Mouse (Mus musculus) splenic B cell, adult 2 months (primary cell): ENCODE measurements around the gene Rbm19.
"Not testable (repeated sequence)": the region's sequence is repeated elsewhere in the genome, so short reads cannot be mapped to it uniquely, and the experiment has no call there.

Experiments used
- DNase-seq: peaks from one replicate; pipeline ENCODE4 v3.0.0-alpha.2; 2011; ENCODE audit warnings: low read depth, low spot score
- H3K27me3 ChIP-seq: 2 replicates; pipeline ENCODE4 v1.6.1; 2012; ENCODE audit warnings: mild to moderate bottlenecking, low read length, moderate library complexity, mixed read lengths; ENCODE audit not compliant: control insufficient read depth, poor library complexity, insufficient read depth, severe bottlenecking
- H3K36me3 ChIP-seq: 2 replicates; pipeline ENCODE4 v1.6.1; 2012; ENCODE audit warnings: mild to moderate bottlenecking, low read length, moderate library complexity, mixed read lengths; ENCODE audit not compliant: control insufficient read depth, poor library complexity, insufficient read depth, severe bottlenecking

Gene Rbm19

DNA sequence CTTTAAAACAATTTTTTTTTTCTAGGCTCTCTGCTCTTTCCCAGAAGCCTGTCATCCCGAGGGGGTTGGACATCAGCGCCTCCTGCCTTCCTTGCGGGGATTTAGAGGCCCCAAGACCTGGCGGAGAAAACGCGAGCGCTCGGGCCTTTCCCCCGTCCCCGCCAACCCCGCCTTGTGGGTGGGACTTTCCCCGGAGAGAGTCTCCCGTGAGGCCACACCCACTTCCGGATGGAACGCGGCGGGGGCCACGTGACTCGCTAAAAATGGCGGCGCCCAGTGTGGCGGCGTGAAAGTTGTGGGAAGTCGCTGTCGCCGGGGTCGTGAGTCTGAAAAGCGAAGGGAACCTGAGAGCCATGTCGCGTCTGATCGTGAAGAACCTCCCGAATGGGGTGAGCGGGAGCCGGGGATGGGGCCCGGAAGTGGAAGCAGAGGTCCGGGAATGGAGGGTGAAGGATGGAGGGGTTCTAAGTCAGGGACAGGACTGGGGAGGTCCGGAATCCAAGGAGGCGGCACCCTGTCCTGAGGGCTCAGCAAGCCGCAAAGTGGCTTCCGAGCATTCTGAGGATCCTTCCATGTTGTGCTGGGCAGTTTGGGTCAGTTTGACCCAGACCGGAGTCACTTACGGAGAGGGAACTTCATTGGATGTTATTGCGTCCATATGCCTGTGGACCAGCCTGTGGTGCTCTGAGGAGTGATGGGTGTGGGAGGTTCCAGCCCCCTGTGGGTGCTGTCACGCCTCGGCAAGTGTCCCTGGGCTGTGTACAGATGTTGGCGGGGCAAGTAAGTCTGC lies at the start of gene Rbm19:
Rbm19 (plus strand) TSS at position 205 of the 790 bp plus-strand sequence.
- peaks cover 4% of the 10 kb centered on the region for H3K36me3 ChIP-seq
- no peaks in the 10 kb centered on the region for H3K27me3 ChIP-seq
- DNase-seq: peak; percentile 93

DNA sequence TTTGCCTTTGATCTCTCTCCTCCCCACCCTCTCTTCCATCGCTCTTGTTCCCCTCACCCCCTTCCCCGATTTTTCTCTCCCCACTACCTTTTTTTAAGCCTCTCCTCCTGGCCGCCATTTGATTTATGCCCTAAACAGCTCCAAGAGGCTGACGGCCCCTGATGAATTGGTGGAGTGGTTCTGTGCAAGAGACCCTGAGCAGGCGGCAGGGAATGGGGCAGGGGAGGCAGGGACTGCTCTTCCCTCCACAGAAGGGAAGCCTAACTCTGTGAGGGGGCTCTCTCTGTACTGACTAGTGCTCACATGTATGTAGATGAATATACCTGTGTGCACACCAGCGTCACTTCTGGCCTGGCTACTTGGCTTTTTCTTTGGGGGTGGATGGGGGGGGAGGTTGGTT lies 49.0 kb upstream of the Rbm19 start:
- no peak for DNase-seq
- no peaks in the 10 kb centered on the region for H3K27me3 ChIP-seq
- H3K36me3 ChIP-seq: no peaks in the 10 kb centered on the region

DNA sequence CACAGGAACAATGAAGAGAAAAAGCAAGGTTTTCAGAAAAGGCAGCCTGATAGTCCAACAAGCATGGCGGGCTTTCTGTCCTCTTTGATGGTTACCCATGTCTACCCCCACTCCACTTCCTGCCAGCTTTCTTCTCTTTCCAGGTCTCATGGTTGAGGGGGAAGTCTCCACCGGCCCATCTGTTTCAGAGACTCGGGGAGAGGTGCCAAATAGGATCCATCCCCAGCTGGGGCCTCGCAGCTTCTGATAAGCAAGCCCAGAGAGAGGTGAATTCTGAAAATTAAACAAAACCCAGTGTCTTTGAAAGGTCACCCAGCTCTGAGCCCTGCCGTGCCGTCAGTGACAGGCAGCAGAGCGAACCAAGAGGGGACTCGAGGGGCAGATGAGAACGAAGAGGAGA lies 42.2 kb upstream of the Rbm19 start:
- Histone ChIP-seq H3K36me3 (no peaks in the 10 kb centered on the region), H3K27me3 (no peaks in the 10 kb centered on the region; the same call in 1 of the 2 replicates)
- DNase-seq: no peak

DNA sequence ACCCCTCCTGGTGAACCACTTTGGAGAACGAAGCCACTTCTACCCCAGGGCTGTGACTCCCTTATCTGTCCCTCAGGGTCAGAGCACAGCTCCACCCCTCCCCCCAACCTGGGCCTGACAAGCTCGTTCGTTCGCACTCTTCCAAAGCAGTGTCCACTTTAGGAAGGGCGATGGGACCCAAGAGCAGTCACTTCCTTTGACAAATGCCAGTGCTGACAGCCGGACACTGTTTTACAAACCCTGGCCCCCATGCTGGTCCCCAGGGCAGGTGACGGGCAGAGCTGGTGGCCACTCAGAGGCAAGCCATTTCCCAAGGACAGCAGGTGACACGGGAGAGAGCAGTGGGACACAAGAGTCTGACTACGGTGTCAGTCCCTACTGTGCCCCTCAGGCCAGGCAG lies 36.2 kb upstream of the Rbm19 start:
- no peak for DNase-seq
- Histone ChIP-seq H3K27me3 (no peaks in the 10 kb centered on the region), H3K36me3 (no peaks in the 10 kb centered on the region)

DNA sequence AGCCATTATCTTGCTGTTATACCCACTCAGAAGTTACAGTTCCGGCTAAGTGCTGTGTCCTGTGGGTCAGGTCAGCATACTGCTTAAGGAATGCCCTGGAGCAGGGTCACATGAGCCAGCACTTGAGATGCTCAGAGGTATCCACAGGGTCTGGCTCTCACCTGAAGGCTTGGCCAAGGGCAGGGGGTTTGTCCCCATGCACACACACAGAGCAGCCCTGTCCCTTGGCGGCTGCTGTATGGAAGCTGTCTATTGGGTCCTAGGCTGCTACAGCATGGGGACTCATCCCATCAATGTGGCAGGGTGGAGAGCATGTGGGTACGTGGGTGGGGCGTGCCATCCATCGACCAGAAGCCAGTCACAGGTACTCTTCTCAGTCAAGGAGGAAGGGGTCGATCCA lies 35.8 kb upstream of the Rbm19 start:
- no peak for DNase-seq
- H3K36me3 ChIP-seq: no peaks in the 10 kb centered on the region
- no peaks in the 10 kb centered on the region for H3K27me3 ChIP-seq

DNA sequence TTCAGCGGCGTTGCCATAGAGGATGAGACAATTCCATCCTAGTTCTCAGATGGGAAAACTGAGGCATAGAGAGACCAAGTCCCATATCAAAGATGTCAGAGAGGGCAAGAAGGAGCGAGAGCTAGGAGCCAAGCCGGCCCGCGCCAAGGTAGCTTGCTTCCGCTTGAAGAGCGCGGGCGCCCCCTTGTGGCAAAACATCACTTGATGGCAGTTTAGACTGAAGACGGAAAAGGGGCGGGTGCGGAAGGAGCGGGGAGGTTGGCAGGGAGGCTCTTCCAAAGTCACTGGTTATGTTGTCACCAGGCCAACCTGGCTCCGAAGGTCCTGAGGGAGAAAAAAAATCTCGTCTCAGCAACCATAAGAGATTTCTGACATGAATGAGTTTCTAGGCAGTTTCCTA lies 27.7 kb upstream of the Rbm19 start:
- H3K27me3 ChIP-seq: no peaks in the 10 kb centered on the region; the same call in 1 of the 2 replicates
- peak; percentile 91 for DNase-seq
- H3K36me3 ChIP-seq: no peaks in the 10 kb centered on the region

DNA sequence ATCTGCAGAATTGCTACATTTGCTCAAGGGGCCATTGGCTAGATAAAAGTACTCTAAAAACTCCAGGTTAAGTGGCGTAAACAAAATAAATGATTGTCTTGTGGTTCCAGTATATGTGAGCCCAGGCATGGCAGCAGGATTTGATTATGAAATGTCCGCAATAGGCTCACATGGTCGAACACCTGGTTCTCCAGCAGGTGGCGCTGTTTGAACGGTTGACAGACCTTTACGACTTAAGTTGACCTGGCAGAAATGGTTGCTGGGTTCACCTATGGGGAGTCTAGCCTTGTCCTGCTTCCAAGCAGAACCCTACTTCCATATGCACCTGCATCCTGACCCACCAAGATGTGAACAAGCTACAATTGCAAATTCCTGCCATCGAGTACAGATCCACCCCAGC lies 21.7 kb upstream of the Rbm19 start:
- no peaks in the 10 kb centered on the region; the same call in 1 of the 2 replicates for H3K27me3 ChIP-seq
- H3K36me3 ChIP-seq: no peaks in the 10 kb centered on the region
- DNase-seq: peak; percentile 77

DNA sequence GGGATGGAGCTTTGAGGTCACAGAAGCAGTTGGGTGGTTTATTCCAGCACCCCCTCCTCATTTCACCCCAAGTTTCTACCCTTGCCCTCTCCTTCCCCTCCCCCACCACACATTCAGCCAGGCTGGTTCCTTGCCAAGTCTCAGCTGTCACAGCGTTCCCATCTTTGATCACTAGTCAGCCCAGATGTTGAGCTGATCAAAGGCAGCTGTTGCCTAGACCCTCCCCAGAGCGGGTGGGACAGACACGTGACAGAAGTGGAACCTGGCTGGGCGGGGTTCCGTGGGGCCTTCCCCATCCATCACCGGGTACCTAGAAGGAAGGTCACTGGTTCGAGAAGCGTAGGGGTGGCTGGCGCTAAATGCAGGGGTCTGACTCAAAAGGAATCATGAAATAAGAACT lies 19.2 kb upstream of the Rbm19 start:
- DNase-seq: no peak
- no peaks in the 10 kb centered on the region for H3K27me3 ChIP-seq
- H3K36me3 ChIP-seq: no peaks in the 10 kb centered on the region

DNA sequence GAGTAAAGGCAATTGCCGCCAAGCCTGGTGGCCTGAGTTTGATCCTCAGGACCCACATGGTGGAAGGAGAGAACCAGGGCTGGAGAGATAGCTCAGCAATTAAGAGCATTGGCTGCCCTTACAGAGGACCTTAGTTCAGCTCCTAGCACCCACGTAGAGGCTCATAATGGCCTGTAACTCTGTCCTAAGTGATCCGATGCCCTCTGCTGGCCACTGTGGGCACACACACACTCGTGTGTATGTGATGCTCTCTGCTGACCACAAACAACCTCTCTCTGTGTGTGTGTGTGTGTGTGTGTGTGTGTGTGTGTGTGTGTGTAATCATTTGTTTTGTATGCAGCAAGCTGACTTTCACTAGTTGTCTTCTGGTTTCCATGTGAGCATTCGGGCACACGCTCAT lies 15.5 kb upstream of the Rbm19 start:
- H3K27me3 ChIP-seq: no peaks in the 10 kb centered on the region
- no peak for DNase-seq
- H3K36me3 ChIP-seq: no peaks in the 10 kb centered on the region

DNA sequence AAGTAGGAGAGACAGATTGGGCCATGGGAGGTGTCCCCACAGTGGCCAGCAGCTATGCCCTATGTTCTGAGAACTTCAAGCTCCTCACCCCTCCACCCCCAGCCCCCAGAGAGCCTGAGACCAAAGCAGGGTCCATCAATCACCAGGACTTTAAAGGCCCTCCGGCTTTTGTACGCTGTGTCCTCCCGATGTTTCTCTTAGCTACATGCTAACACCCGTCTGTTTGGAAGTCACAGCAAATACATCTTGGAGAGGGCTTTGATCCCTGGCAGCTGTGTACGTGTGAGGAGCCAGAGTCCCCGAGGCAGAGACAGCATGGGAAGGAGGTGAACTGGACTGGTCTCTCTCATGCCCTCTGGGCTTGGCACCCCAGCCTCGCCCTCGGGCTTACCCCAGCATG lies 14.2 kb upstream of the Rbm19 start:
- Histone ChIP-seq H3K36me3 (no peaks in the 10 kb centered on the region), H3K27me3 (no peaks in the 10 kb centered on the region)
- DNase-seq: no peak

DNA sequence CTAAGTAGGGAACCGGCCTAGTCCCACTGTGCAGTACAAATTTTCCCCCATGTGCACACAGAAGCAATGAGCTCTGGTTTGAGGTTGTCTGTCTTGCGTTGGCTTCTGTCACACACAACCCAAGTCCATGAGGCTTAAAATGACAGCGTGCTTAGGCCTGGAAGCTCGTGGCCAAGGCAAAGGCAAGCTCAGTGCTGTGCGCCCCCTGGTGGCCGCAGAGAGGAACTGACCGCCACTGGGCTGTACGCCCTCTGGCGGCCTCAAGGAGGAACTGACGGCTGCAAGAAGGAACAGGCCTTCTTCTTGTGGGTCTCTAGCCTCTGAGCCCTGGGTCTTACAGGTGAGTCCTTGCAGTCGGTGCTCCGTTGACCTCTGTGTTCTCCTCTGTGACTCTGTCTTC lies 13.5 kb upstream of the Rbm19 start:
- peak; percentile 84 for DNase-seq
- no peaks in the 10 kb centered on the region for H3K36me3 ChIP-seq
- H3K27me3 ChIP-seq: no peaks in the 10 kb centered on the region

DNA sequence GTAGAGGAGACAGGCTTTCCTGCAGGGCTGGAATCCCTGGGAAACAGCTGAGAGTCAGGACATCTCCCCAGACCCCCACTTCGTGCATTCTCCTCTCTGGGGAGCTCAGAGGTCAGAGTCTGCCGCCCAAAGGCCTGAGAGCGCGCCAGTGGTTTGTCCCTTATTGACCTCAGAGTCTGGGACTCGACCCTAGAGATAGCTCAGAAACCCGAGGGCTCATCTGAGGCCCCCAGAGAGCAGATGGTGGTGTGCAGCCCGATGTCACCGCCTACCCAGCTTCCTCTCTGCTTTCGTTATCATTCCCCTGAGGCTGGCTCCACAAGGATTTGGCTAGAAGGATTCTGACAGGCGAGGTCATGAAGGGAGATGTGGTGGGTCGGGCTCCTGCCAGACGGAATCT lies 12.8 kb upstream of the Rbm19 start:
- no peaks in the 10 kb centered on the region for H3K27me3 ChIP-seq
- no peak for DNase-seq
- no peaks in the 10 kb centered on the region for H3K36me3 ChIP-seq

DNA sequence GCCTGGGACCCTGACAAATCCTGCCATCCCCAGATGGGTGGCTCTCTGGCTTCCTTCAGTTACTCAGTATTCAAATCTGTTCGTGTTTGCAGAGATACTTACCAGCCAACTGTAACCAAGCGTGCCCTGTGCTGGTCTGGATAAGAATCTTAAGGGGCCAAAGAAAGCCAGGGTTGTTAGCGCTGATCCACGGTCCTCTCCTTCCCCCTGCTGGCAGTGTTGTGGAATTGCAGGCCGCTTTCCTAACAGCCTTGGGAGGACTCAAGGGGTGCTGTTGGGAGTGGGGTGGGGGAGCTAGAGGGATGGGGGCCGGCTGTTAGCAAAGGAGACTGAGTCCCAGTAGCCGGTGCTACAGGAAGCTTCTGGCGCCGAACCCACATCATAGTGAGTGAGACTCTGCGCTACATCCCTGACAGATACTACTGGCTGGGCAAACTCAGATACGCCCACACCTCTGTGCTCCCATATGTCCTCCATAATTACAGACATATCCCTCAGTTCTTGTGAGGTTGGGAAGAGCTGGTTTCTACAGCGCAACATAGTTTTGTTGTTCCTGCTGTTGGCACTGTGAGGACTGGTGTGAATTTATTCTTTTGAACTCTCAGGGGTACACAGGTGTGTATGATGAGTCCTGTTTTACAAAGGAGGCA lies 9.7 kb upstream of the Rbm19 start:
- DNase-seq: peak; percentile 72
- no peaks in the 10 kb centered on the region for H3K27me3 ChIP-seq
- no peaks in the 10 kb centered on the region for H3K36me3 ChIP-seq

DNA sequence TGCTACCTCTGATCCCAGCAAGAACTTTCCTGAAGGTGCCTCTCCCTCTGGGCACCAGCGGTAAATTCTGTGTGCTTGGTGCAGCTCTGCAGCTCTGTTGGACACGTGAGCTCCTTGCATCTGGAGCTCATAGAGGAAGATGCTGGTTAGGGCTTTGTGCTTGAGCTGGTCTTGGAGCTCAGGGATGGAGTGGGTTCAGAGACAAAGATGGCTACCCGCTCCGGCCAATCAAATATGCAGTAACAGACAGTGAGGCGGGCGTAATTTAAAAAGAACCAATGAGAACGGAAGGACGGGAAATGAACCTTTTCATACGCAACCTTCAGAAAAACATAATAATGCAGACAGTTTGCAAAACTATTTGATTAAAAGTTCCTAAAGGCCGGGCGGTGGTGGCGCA lies 1.9 kb upstream of the Rbm19 start:
- Histone ChIP-seq H3K36me3 (no peaks in the 10 kb centered on the region; the same call in 1 of the 2 replicates), H3K27me3 (no peaks in the 10 kb centered on the region)
- no peak for DNase-seq

DNA sequence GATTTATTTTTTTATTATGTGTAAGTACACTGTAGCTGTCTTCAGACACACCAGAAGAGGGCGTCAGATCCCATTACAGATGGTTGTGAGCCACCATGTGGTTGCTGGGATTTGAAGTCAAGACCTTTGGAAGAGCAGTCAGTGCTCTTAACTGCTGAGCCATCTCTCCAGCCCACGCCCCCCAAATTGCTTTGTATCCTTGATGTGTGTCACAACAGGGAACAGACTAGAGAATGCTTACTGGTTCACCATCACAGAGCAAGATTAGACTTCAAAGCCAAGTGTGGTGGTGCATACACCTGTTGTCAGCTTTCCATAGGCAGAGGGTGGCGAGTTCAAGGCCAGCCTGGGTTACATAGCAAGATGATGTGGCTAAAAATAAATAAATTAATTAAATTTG lies 896 bp downstream of the Rbm19 start:
- not testable (repeated sequence) for DNase-seq

More for the DNA sequence above, 896 bp downstream of the Rbm19 start:
- not testable (repeated sequence) for H3K36me3 ChIP-seq, H3K27me3 ChIP-seq
